Mouse (Mus musculus): Measurements from ENCODE around the gene Snrpa1.
A peak's percentile ranks its signal among the peaks of the same experiment; 100 is the strongest.

Snrpa1 gene

GRCm38 (mm10) chr7:66079364-66080230, 20.8 kb downstream of the Snrpa1 start, which contains the start of gene Selenos:
TSS of gene Selenos (plus strand) at chr7:66079649.
- DNase-seq (ENCODE audit: extremely low read depth, low read depth): peak; percentile 97

GRCm38 (mm10) chr7:66080231-66080613, 21.4 kb downstream of the Snrpa1 start:
- peak; percentile 15 for DNase-seq (ENCODE audit: extremely low read depth, low read depth)

GRCm38 (mm10) chr7:66083757-66084156, 25.0 kb downstream of the Snrpa1 start:
- no peak for DNase-seq (ENCODE audit: extremely low read depth, low read depth)

GRCm38 (mm10) chr7:66084546-66084945, 25.7 kb downstream of the Snrpa1 start:
- no peak for DNase-seq (ENCODE audit: extremely low read depth, low read depth)

GRCm38 (mm10) chr7:66087652-66088051, 28.8 kb downstream of the Snrpa1 start:
- no peak for DNase-seq (ENCODE audit: extremely low read depth, low read depth)

GRCm38 (mm10) chr7:66088077-66088476, 29.3 kb downstream of the Snrpa1 start:
- no peak for DNase-seq (ENCODE audit: extremely low read depth, low read depth)

- no peak for DNase-seq (ENCODE audit: extremely low read depth, low read depth)
Observed at GRCm38 (mm10) chr7:66090676-66091190, 31.9 kb downstream of the Snrpa1 start.

- DNase-seq (ENCODE audit: extremely low read depth, low read depth): no peak
Observed at GRCm38 (mm10) chr7:66091553-66091952, 32.8 kb downstream of the Snrpa1 start.

- DNase-seq (ENCODE audit: extremely low read depth, low read depth): no peak
Observed at GRCm38 (mm10) chr7:66092656-66093055, 33.9 kb downstream of the Snrpa1 start.

- DNase-seq (ENCODE audit: extremely low read depth, low read depth): no peak
Observed at GRCm38 (mm10) chr7:66094141-66094540, 35.3 kb downstream of the Snrpa1 start.

- no peak for DNase-seq (ENCODE audit: extremely low read depth, low read depth)
Observed at GRCm38 (mm10) chr7:66098803-66099202, 40.0 kb downstream of the Snrpa1 start.

GRCm38 (mm10) chr7:66101866-66102265, 43.1 kb downstream of the Snrpa1 start:
- DNase-seq (ENCODE audit: extremely low read depth, low read depth): no peak

GRCm38 (mm10) chr7:66104531-66104930, 45.7 kb downstream of the Snrpa1 start:
- DNase-seq (ENCODE audit: extremely low read depth, low read depth): no peak

- DNase-seq (ENCODE audit: extremely low read depth, low read depth): no peak
Observed at GRCm38 (mm10) chr7:66105771-66106170, 47.0 kb downstream of the Snrpa1 start.

- no peak for DNase-seq (ENCODE audit: extremely low read depth, low read depth)
Observed at GRCm38 (mm10) chr7:66106581-66107056, 47.8 kb downstream of the Snrpa1 start.

GRCm38 (mm10) chr7:66107206-66107605, 48.4 kb downstream of the Snrpa1 start:
- no peak for DNase-seq (ENCODE audit: extremely low read depth, low read depth)

- no peak for DNase-seq (ENCODE audit: extremely low read depth, low read depth)
Observed at GRCm38 (mm10) chr7:66107930-66108329, 49.1 kb downstream of the Snrpa1 start.

- DNase-seq (ENCODE audit: extremely low read depth, low read depth): no peak
Observed at GRCm38 (mm10) chr7:66108961-66109854, 50.4 kb downstream of the Snrpa1 start, which contains the start of gene Chsy1. TSS of gene Chsy1 (plus strand) at chr7:66109515.

GRCm38 (mm10) chr7:66109855-66110635, 51.2 kb downstream of the Snrpa1 start:
- DNase-seq (ENCODE audit: extremely low read depth, low read depth): no peak

GRCm38 (mm10) chr7:66110636-66111112, 51.9 kb downstream of the Snrpa1 start:
- no peak for DNase-seq (ENCODE audit: extremely low read depth, low read depth)

GRCm38 (mm10) chr7:66111211-66111610, 52.4 kb downstream of the Snrpa1 start:
- no peak for DNase-seq (ENCODE audit: extremely low read depth, low read depth)
